Mouse (Mus musculus) embryonic facial prominence, embryonic 11.5 days (tissue): ENCODE results near the gene Tppp2. TPM values are rescaled to one million over a fixed set of nuclear protein-coding genes. Genes with fewer than 3 reads are reported as not detected.
"Not testable (repeated sequence)": the region's sequence is repeated elsewhere in the genome, so short reads cannot be mapped to it uniquely, and the experiment has no call there.

Experiments
- ATAC-seq: fragments of 200-750 bp; cut with Nextera tagmentation; replicated peaks from 2 replicates; pipeline ENCODE4 v1.8.0; 2017; ENCODE audit warnings: low read depth; ENCODE audit not compliant: insufficient number of reproducible peaks, low FRiP score, low TSS enrichment
- DNase-seq: peaks from one replicate; pipeline ENCODE4 v3.0.0-alpha.2; 2015; ENCODE audit warnings: low spot score
- H3K27ac ChIP-seq: fragments of 300-500 bp; sonication (generic); replicated peaks from 2 replicates; pipeline ENCODE4 v1.5.1; 2014; ENCODE audit warnings: mild to moderate bottlenecking, low read depth, low read length, control low read depth
- H3K27me3 ChIP-seq: fragments of 300-500 bp; sonication (generic); 2 replicates; pipeline ENCODE4 v1.6.1; 2014; ENCODE audit warnings: mild to moderate bottlenecking, low read length, moderate library complexity, mixed read lengths; ENCODE audit not compliant: control insufficient read depth, insufficient read depth
- H3K36me3 ChIP-seq: fragments of 300-500 bp; sonication (generic); replicated peaks from 2 replicates; pipeline ENCODE4 v1.6.1; 2014; ENCODE audit warnings: low read depth, mild to moderate bottlenecking, low read length, moderate library complexity, mixed read lengths; ENCODE audit not compliant: control insufficient read depth, insufficient read depth
- H3K4me1 ChIP-seq: fragments of 300-500 bp; sonication (generic); 2 replicates; pipeline ENCODE4 v1.6.1; 2014; ENCODE audit warnings: low read length, mixed read lengths; ENCODE audit not compliant: control insufficient read depth, insufficient read depth
- H3K4me2 ChIP-seq: fragments of 300-500 bp; sonication (generic); 2 replicates; pipeline ENCODE4 v1.6.1; 2014; ENCODE audit warnings: low read depth, mild to moderate bottlenecking, control low read depth, low read length, moderate library complexity
- H3K4me3 ChIP-seq: fragments of 300-500 bp; sonication (generic); 2 replicates; pipeline ENCODE4 v1.5.1; 2014; ENCODE audit warnings: low read depth, low read length, control low read depth
- H3K9ac ChIP-seq: fragments of 300-500 bp; sonication (generic); replicated peaks from 2 replicates; pipeline ENCODE4 v1.6.1; 2014; ENCODE audit warnings: mild to moderate bottlenecking, control low read depth, low read length
- H3K9me3 ChIP-seq: fragments of 300-500 bp; sonication (generic); replicated peaks from 2 replicates; pipeline ENCODE4 v1.6.1; 2016; ENCODE audit warnings: mild to moderate bottlenecking, low read length, inconsistent platforms, mixed read lengths; ENCODE audit not compliant: control insufficient read depth
- WGBS: fragments of 180-500 bp; shearing (Covaris S2); extraction: QIAGEN DNeasy Blood & Tissue Kit; methylation state at CpG from one replicate; pipeline ENCODE4 v1.1.7; 2014; 5-methylcytosine and 5-hydroxymethylcytosine counted together
- polyA plus RNA-seq: library from polyadenylated mRNA; unstranded; fragments of >200 nt; fragmentation: Nextera tagmentation; extraction: Ambion mirVana; gene quantifications from 2 replicates; pipeline ENCODE4 v1.2.1, GENCODE M21; 2014

Gene Tppp2
- polyA plus RNA-seq, 1 experiment from 2014 or later, result not detected

GRCm38 (mm10) chr14:51926930-51927329 is 8.7 kb downstream of the Tppp2 start:
- H3K4me3 ChIP-seq, DNase-seq, H3K9me3 ChIP-seq, H3K9ac ChIP-seq, ATAC-seq, H3K36me3 ChIP-seq, H3K27me3 ChIP-seq, H3K27ac ChIP-seq, H3K4me1 ChIP-seq, H3K4me2 ChIP-seq: not testable (repeated sequence)
- 92% methylated on average over 11 of the region's 11 CpGs for WGBS

GRCm38 (mm10) chr14:51929309-51929943 is 11.2 kb downstream of the Tppp2 start:
- 85% methylated on average over 8 of the region's 8 CpGs for WGBS
- Histone ChIP-seq H3K27me3 (no peaks in the 10 kb centered on the region), H3K27ac (no peak overlapping the region), H3K36me3 (no peaks in the 10 kb centered on the region), H3K4me1 (no peaks in the 10 kb centered on the region), H3K9me3 (no peaks in the 10 kb centered on the region), H3K9ac (no peak overlapping the region), H3K4me3 (no peak overlapping the region), H3K4me2 (no peak overlapping the region)
- DNase-seq (no peak), ATAC-seq (no peak)

- no peaks in the 10 kb centered on the region for H3K36me3 ChIP-seq
- H3K9ac ChIP-seq, result no peak overlapping the region
- no peak overlapping the region for H3K27ac ChIP-seq
- ATAC-seq (no peak), DNase-seq (no peak)
- 67% methylated on average over 9 of the region's 9 CpGs for WGBS
- H3K4me3 ChIP-seq, result no peak overlapping the region
- H3K4me2 ChIP-seq, result no peak overlapping the region
- no peaks in the 10 kb centered on the region for H3K27me3 ChIP-seq
- H3K4me1 ChIP-seq, result no peaks in the 10 kb centered on the region
- no peaks in the 10 kb centered on the region for H3K9me3 ChIP-seq
Observed at GRCm38 (mm10) chr14:51929968-51930367, 11.7 kb downstream of the Tppp2 start.

GRCm38 (mm10) chr14:51930824-51931223 is 12.6 kb downstream of the Tppp2 start:
- Histone ChIP-seq H3K4me2 (no peak overlapping the region), H3K9ac (0 out of 2 replicates have a peak overlapping the region, but pooled peaks have one; percentile 23), H3K9me3 (no peaks in the 10 kb centered on the region), H3K36me3 (no peaks in the 10 kb centered on the region), H3K4me1 (no peaks in the 10 kb centered on the region), H3K27ac (no peak overlapping the region), H3K27me3 (no peaks in the 10 kb centered on the region), H3K4me3 (no peak overlapping the region)
- 36% methylated on average over 5 of the region's 5 CpGs for WGBS
- DNase-seq, result peak; percentile 80
- ATAC-seq, result peak; percentile 54

- Histone ChIP-seq H3K9ac (no peak overlapping the region), H3K4me1 (no peaks in the 10 kb centered on the region), H3K4me2 (no peak overlapping the region), H3K36me3 (no peaks in the 10 kb centered on the region), H3K9me3 (no peaks in the 10 kb centered on the region), H3K27ac (no peak overlapping the region), H3K27me3 (no peaks in the 10 kb centered on the region), H3K4me3 (no peak overlapping the region)
- DNase-seq (no peak), ATAC-seq (no peak)
- WGBS, result 75% methylated on average over 10 of the region's 10 CpGs
Observed at GRCm38 (mm10) chr14:51932092-51933020, 14.1 kb downstream of the Tppp2 start.

- WGBS, result 85% methylated on average over 9 of the region's 9 CpGs
- H3K9me3 ChIP-seq, result no peaks in the 10 kb centered on the region
- H3K9ac ChIP-seq, result no peak overlapping the region
- H3K4me3 ChIP-seq, result no peak overlapping the region
- H3K27me3 ChIP-seq, result no peaks in the 10 kb centered on the region
- H3K4me2 ChIP-seq, result no peak overlapping the region
- no peak overlapping the region for H3K27ac ChIP-seq
- DNase-seq, result no peak
- no peaks in the 10 kb centered on the region for H3K36me3 ChIP-seq
- 0 out of 2 replicates have a peak, but pooled peaks have one; percentile 52 for ATAC-seq
- no peaks in the 10 kb centered on the region for H3K4me1 ChIP-seq
Observed at GRCm38 (mm10) chr14:51939005-51939404, 20.8 kb downstream of the Tppp2 start.

GRCm38 (mm10) chr14:51940944-51941560 is 22.8 kb downstream of the Tppp2 start:
- DNase-seq (peak; percentile 55), ATAC-seq (no peak)
- Histone ChIP-seq H3K9me3 (no peaks in the 10 kb centered on the region), H3K4me2 (no peak overlapping the region), H3K9ac (no peak overlapping the region), H3K27me3 (no peaks in the 10 kb centered on the region), H3K27ac (no peak overlapping the region), H3K4me1 (no peaks in the 10 kb centered on the region), H3K4me3 (no peak overlapping the region), H3K36me3 (no peaks in the 10 kb centered on the region)
- WGBS, result 30% methylated on average over 8 of the region's 8 CpGs
